Mouse (Mus musculus): Measurements from ENCODE around the gene Zfpm1.

DNA sequence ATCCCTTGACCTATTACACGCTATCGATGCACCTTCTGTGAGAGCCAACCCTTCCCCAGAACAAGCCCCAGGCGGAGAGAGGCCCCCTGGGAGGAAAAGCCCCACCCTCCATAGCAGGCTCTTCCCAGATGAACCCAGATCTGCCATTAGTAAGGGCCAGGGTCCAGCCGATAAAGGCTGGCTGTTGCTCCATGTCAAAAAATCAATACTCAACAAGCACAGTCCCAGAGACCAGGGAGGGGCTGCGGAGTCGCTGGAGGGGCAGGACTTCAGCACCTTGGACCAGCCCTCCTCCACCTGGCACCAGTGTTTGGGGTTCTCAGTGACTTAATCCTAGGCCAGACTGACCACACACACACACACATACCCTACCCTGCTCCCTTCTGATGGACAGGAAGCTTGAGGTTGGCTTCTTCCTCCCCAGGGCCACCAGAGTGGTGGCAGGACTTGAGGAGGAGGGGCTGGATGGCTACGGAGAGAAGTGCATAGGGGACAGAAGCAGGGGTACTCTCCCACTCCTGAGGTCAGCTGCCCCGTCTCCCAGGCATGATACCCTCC is 36.1 kb downstream of the Zfpm1 start:
- TF ChIP-seq CTCF (IDR thresholded peaks at IDR 0.05; ENCODE audit: control insufficient read depth, insufficient read depth, insufficient replicate concordance, low read depth, low read length) (no peak), POLR2A (IDR thresholded peaks at IDR 0.05; ENCODE audit: control insufficient read depth, low read depth, low read length) (no peak)

Measured in testis, adult 2 months (tissue).